Comparison of ENCODE assay signal across 14 mouse cellular contexts in genomic region chr17:49359212-49359611, GRCm38 (mm10).
DNase-seq lines count a peak whose midpoint lies in the region; ATAC-seq and TF ChIP-seq lines count a peak whose summit lies in the region.
"Had no signal": no experiment of that assay in that cellular context is flagged by ENCODE, and none has a peak within 500 bp of the region (broad histone marks: within the 10 kb centered on the region; RNA-seq: fewer than 3 reads in every experiment).

No protein-coding gene starts in this region.

- TF ChIP-seq POLR2A in cortical plate, adult 2 months (IDR thresholded peaks at IDR 0.05; ENCODE audit: extremely low read depth, insufficient read depth, low read length): no peak

- H3K27me3 ChIP-seq in forebrain, embryonic 14.5 days (replicated peaks; ENCODE audit: control insufficient read depth, insufficient read depth, low read length): no peaks in the 10 kb centered on the region
- H3K27me3 ChIP-seq: forebrain, embryonic 15.5 days; stomach, embryonic 15.5 days had no signal

- H3K4me1 ChIP-seq in cortical plate, adult 2 months (ENCODE audit: control insufficient read depth, insufficient read depth, low read length): no peaks in the 10 kb centered on the region
- no peaks in the 10 kb centered on the region for H3K4me1 ChIP-seq in forebrain, embryonic 14.5 days (ENCODE audit: control insufficient read depth, insufficient read depth, low read length)
- H3K4me1 ChIP-seq: forebrain, embryonic 15.5 days; stomach, embryonic 15.5 days had no signal

- H3K9me3 ChIP-seq in forebrain, embryonic 14.5 days (replicated peaks; ENCODE audit: control insufficient read depth, low read length): no peaks in the 10 kb centered on the region; the same call in 1 of the 2 replicates
- H3K9me3 ChIP-seq: forebrain, embryonic 15.5 days; stomach, embryonic 15.5 days had no signal

- DNase-seq in CD4-positive, CD25-positive, alpha-beta regulatory T cell, adult 2 months (ENCODE audit: low read depth, low spot score): peak; percentile 7
- no peak for DNase-seq in left cerebral cortex, adult 2 months (ENCODE audit: extremely low spot score in 1 of 2, low spot score in 2 of 2)
- DNase-seq in left cerebral cortex, postnatal 4 days: no peak
- peak; percentile 2 for DNase-seq in A20 (ENCODE audit: low read depth, low spot score)
- no peak for DNase-seq in forebrain, embryonic 14.5 days (ENCODE audit: low spot score)
- DNase-seq in gastrocnemius, postnatal 14 days: no peak
- DNase-seq: heart, adult 18-20 months; lung, postnatal 36 days had no signal

- no peak overlapping the region for H3K4me3 ChIP-seq in left cerebral cortex, adult 2 months
- H3K4me3 ChIP-seq in cortical plate, adult 2 months (ENCODE audit: insufficient read depth, low read length): no peak overlapping the region
- H3K4me3 ChIP-seq in forebrain, embryonic 14.5 days (ENCODE audit: low read depth, low read length): no peak overlapping the region
- H3K4me3 ChIP-seq: forebrain, embryonic 15.5 days; stomach, embryonic 15.5 days had no signal

- H3K27ac ChIP-seq in left cerebral cortex, adult 2 months: no peak overlapping the region
- H3K27ac ChIP-seq in cortical plate, adult 2 months (ENCODE audit: insufficient read depth, low read length): no peak overlapping the region
- no peak overlapping the region for H3K27ac ChIP-seq in forebrain, embryonic 14.5 days (ENCODE audit: low read depth, low read length)
- H3K27ac ChIP-seq: forebrain, embryonic 15.5 days; hindbrain, embryonic 14.5 days; stomach, embryonic 15.5 days had no signal

- H3K36me3 ChIP-seq in forebrain, embryonic 14.5 days (ENCODE audit: control insufficient read depth, insufficient read depth, low read length): no peaks in the 10 kb centered on the region
- H3K36me3 ChIP-seq: forebrain, embryonic 15.5 days; stomach, embryonic 15.5 days had no signal

- intact Hi-C loops in left cerebral cortex, adult 2 months (cut with DNase I): no loop called here
- intact Hi-C loops in left cerebral cortex, postnatal 4 days (cut with DNase I): no loop called here
- intact Hi-C loops in gastrocnemius, postnatal 14 days (cut with DNase I; ENCODE audit: low total_unique reads): no loop called here

- peak; percentile 40 for TF ChIP-seq CTCF in left cerebral cortex, adult 2 months (IDR thresholded peaks at IDR 0.05)
- TF ChIP-seq CTCF in cortical plate, adult 2 months (IDR thresholded peaks at IDR 0.05; ENCODE audit: extremely low read depth, insufficient read depth, low read length): 0 out of 2 replicates have a peak, but pooled peaks have one; percentile 19

- ATAC-seq in CD4-positive, CD25-positive, alpha-beta regulatory T cell, adult 4 months: no peak
- no peak for ATAC-seq in forebrain, embryonic 14.5 days
- ATAC-seq: activated CD4-positive, CD25-positive, alpha-beta regulatory T cell, adult 4 months; forebrain, embryonic 15.5 days had no signal

- no peak overlapping the region for H3K9ac ChIP-seq in forebrain, embryonic 14.5 days (ENCODE audit: low read length)
- H3K9ac ChIP-seq: forebrain, embryonic 15.5 days; hindbrain, embryonic 14.5 days; stomach, embryonic 15.5 days had no signal

- H3K4me2 ChIP-seq in forebrain, embryonic 14.5 days (ENCODE audit: low read length): no peak overlapping the region
- H3K4me2 ChIP-seq: forebrain, embryonic 15.5 days; hindbrain, embryonic 14.5 days; stomach, embryonic 15.5 days had no signal

Comparison
In these comparisons a context has a peak if more than half of its experiments do, and no peak if none do; other contexts are left out.
1. DNase-seq: peak in CD4-positive, CD25-positive, alpha-beta regulatory T cell, adult 2 months (single experiment) and A20 (single experiment); none in left cerebral cortex, adult 2 months (0 of 2), left cerebral cortex, postnatal 4 days (single experiment), forebrain, embryonic 14.5 days (single experiment) and gastrocnemius, postnatal 14 days (single experiment).